Mouse (Mus musculus) embryonic fibroblast, embryonic 13.5 days (primary cell): Measurements from ENCODE around the gene Sele.

Experiments
- CTCF ChIP-seq: IDR thresholded peaks from 2 replicates; pipeline ENCODE4 v1.5.1; 2011; ENCODE audit warnings: mild to moderate bottlenecking, control low read depth, low read length, moderate library complexity, borderline replicate concordance; ENCODE audit not compliant: insufficient read depth
- POLR2A ChIP-seq: IDR thresholded peaks from 2 replicates; pipeline ENCODE4 v1.6.1; 2011; ENCODE audit warnings: low read depth, mild to moderate bottlenecking, control low read depth, low read length, moderate library complexity

DNA sequence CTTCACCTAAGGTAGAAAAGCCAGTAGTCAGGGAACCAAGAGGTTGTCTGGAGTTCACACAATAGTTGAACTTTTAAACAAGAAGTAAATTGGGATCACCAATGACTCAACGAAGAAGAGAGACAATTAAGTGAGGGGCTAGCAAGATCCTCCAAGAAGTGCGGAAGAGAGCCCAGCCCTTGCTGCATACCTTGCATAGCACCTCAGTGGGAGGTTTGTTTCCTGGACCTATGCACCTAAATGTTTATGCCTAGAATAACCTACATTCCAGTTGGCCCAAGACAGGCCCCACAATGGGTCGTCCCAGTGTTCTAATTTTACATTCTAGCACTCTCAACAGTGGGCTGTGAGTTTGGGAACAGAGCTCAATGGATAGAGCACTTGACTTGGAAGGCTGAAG, 43.7 kb upstream of the Sele start:
- TF ChIP-seq POLR2A, result no peak
- no peak for TF ChIP-seq CTCF
